Mouse (Mus musculus) right cerebral cortex, postnatal 36 days (tissue): ENCODE measurements around the gene Tars2.
"Not testable (repeated sequence)": the region's sequence is repeated elsewhere in the genome, so short reads cannot be mapped to it uniquely, and the experiment has no call there.

ENCODE experiments used
- DNase-seq, 2 experiments: peaks; one replicate each; pipeline ENCODE4 v3.0.0; 2022; ENCODE audit warnings: low spot score in 2 of 2, mixed read lengths in 1 of 2

Tars2 gene

GRCm38 (mm10) chr3:95694808-95695703 lies 65.0 kb downstream of the Tars2 start:
- DNase-seq = no peak

- DNase-seq = no peak
Measured at GRCm38 (mm10) chr3:95693821-95694807, 65.9 kb downstream of the Tars2 start.

- DNase-seq = no peak
Measured at GRCm38 (mm10) chr3:95692677-95693076, 67.3 kb downstream of the Tars2 start.

GRCm38 (mm10) chr3:95690552-95690951 lies 69.5 kb downstream of the Tars2 start:
- DNase-seq = not testable (repeated sequence)
